Mouse (Mus musculus) ES-E14 (cell line): Measurements from ENCODE around the gene Hspb7. TPM values are rescaled to one million over a fixed set of nuclear protein-coding genes. Genes with fewer than 3 reads are reported as not detected.

Experiments used
- DNase-seq: peaks from one replicate; pipeline ENCODE4 v3.0.0-alpha.2; 2013; ENCODE audit warnings: low read depth, low spot score
- H3K27ac ChIP-seq: 2 replicates; pipeline ENCODE4 v1.5.1; 2012; ENCODE audit warnings: low read depth, mild to moderate bottlenecking, low read length, moderate library complexity, mixed read lengths; ENCODE audit not compliant: poor library complexity, insufficient read depth, severe bottlenecking
- H3K36me3 ChIP-seq: 2 replicates; pipeline ENCODE4 v1.6.1; 2012; ENCODE audit warnings: mild to moderate bottlenecking, low read length, moderate library complexity, mixed read lengths; ENCODE audit not compliant: control insufficient read depth, poor library complexity, insufficient read depth, severe bottlenecking
- H3K4me1 ChIP-seq, 2 experiments: fragments of 150-350 bp in 1 of 2; sonication (generic) in 1 of 2; 2 replicates each; pipeline ENCODE4 v1.6.1; 2012; ENCODE audit warnings: low read length in 2 of 2, mild to moderate bottlenecking in 1 of 2, mixed read lengths in 1 of 2; ENCODE audit not compliant: control insufficient read depth in 2 of 2, insufficient read depth in 2 of 2, poor library complexity in 1 of 2
- H3K4me3 ChIP-seq, 2 experiments: fragments of 150-350 bp in 1 of 2; sonication (generic) in 1 of 2; 2 replicates each; pipeline ENCODE4 v1.5.1; 2012; ENCODE audit warnings: low read length in 2 of 2, low read depth in 1 of 2, mild to moderate bottlenecking in 1 of 2, mixed read lengths in 1 of 2; ENCODE audit not compliant: insufficient read depth in 1 of 2, poor library complexity in 1 of 2, severe bottlenecking in 1 of 2
- H3K9ac ChIP-seq: 2 replicates; pipeline ENCODE4 v1.6.1; 2012; ENCODE audit warnings: low read depth, mild to moderate bottlenecking, low read length, mixed read lengths; ENCODE audit not compliant: poor library complexity, insufficient read depth, severe bottlenecking
- H3K9me3 ChIP-seq: fragments of 150-350 bp; sonication (generic); 2 replicates; pipeline ENCODE4 v1.6.1; 2012; ENCODE audit warnings: low read depth, mild to moderate bottlenecking, low read length; ENCODE audit not compliant: control insufficient read depth, insufficient read depth
- CHD2 ChIP-seq: IDR thresholded peaks from 2 replicates; pipeline ENCODE4 v1.6.1; 2014; ENCODE audit warnings: mild to moderate bottlenecking, low read depth, low read length, inconsistent platforms
- HCFC1 ChIP-seq: IDR thresholded peaks from 2 replicates; pipeline ENCODE4 v1.6.1; 2012; ENCODE audit warnings: low read length, inconsistent platforms, borderline replicate concordance; ENCODE audit not compliant: insufficient read depth
- MAFK ChIP-seq: IDR thresholded peaks from 2 replicates; pipeline ENCODE4 v1.6.1; 2014; ENCODE audit warnings: mild to moderate bottlenecking, low read depth, low read length, inconsistent platforms; ENCODE audit not compliant: insufficient read depth
- ZC3H11A ChIP-seq: IDR thresholded peaks from 2 replicates; pipeline ENCODE4 v1.6.1; 2012; ENCODE audit warnings: low read depth, mild to moderate bottlenecking, inconsistent platforms, low read length, borderline replicate concordance
- ZNF384 ChIP-seq: IDR thresholded peaks from 2 replicates; pipeline ENCODE4 v1.6.1; 2012; ENCODE audit warnings: low read depth, low read length, inconsistent platforms
- in situ Hi-C, 2 experiments: fragments of 600-800 bp; cut with MboI; formaldehyde crosslinking; loops; one replicate each; pipeline ENCODE4 v1.15.1; 2025; ENCODE audit warnings: low sequenced_read_pairs in 2 of 2, inconsistent platforms in 1 of 2; ENCODE audit not compliant: unreplicated experiment in 2 of 2
- total RNA-seq: library from RNA; depleted of rRNA; stranded (reverse); fragments of 300-350 nt; gene quantifications from 2 replicates; pipeline ENCODE4 v1.2.3, GENCODE M21; 2012

The Hspb7 gene
- total RNA-seq, 1 experiment = not detected

DNA sequence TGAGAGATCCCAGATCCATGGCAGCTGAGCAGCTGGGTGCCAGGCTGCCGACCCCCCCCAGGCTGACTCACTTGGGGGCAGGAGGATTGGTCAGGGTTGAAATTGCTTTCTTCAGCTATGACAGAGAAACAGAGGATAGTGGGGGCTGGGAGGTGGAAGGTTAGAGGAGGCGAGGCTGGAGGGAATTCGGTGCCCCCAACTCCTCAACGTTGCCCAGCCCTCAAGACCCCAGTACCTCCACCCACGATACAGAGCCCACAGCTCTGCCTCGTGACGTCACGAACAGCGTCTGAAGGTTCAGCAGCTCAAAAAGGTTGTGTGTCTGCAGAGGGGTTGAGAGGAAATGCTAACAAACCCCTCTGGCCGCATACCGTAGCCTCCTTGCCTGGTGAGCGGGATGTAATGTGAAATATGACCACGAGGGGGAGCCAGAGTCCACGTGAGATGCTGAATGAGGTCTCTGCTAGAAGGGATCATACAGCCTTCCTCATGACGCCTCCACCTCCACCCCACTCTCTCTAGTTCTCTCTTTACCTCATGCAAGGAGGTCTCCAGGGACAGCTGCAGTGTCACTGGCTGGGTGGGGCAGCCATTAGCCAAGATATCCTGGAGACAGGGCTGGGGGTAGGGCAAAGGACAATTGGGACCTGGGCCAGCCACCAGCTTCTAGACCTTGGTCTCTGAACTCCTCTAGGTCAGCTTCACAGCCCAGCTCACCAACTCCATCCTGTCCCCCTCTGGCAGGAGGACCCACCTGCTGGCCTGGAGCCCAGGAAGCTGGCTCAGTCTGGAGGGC is 15.9 kb upstream of the Hspb7 start:
- H3K9me3 ChIP-seq = no peaks in the 10 kb centered on the region
- no peak overlapping the region for H3K27ac ChIP-seq
- H3K9ac ChIP-seq = peak overlapping the region; percentile 15; the same call in 1 of the 2 replicates
- H3K4me3 ChIP-seq = no peak overlapping the region
- peak; percentile 62; the same call in 1 of the 2 replicates for TF ChIP-seq ZC3H11A
- TF ChIP-seq MAFK = no peak
- no peak for TF ChIP-seq ZNF384
- no peak for TF ChIP-seq HCFC1
- TF ChIP-seq CHD2 = no peak
- in situ Hi-C loops = loop anchor here in 1 of 2 experiments (5.0 kb wide), 2 partner anchors 73 to 188 kb away; no protein-coding TSS in a partner anchor
- H3K4me1 ChIP-seq = peaks cover 0 to 7% of the 10 kb centered on the region in 2 experiments; a peak in 1 of 4 replicates
- no peaks in the 10 kb centered on the region for H3K36me3 ChIP-seq
- DNase-seq = peak; percentile 73

DNA sequence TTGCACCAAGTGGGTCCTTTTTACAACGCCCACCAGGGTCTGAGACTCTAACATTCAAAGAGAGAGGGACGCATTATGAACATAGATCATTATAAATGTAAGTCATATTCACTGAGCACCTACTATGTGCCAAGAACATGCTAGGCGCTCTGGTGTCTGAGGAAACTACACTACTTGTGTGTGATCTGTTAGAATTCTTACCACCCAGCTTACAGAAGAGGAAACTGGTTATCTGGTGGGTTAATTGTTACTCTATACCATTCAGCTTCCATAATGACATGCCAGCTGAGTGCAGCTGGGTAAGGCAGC is 15.3 kb upstream of the Hspb7 start:
- Histone ChIP-seq H3K4me3 (no peak overlapping the region), H3K9ac (no peak overlapping the region), H3K9me3 (no peaks in the 10 kb centered on the region), H3K4me1 (peaks cover 0 to 4% of the 10 kb centered on the region in 2 experiments; a peak in 1 of 4 replicates), H3K27ac (no peak overlapping the region), H3K36me3 (no peaks in the 10 kb centered on the region)
- no peak for DNase-seq
- in situ Hi-C loops = loop anchor here in 1 of 2 experiments (5.0 kb wide), 1 partner anchor 187 kb away; no protein-coding TSS in a partner anchor
- TF ChIP-seq ZNF384 = no peak
- no peak for TF ChIP-seq HCFC1
- TF ChIP-seq ZC3H11A = no peak
- no peak for TF ChIP-seq MAFK
- TF ChIP-seq CHD2 = no peak

DNA sequence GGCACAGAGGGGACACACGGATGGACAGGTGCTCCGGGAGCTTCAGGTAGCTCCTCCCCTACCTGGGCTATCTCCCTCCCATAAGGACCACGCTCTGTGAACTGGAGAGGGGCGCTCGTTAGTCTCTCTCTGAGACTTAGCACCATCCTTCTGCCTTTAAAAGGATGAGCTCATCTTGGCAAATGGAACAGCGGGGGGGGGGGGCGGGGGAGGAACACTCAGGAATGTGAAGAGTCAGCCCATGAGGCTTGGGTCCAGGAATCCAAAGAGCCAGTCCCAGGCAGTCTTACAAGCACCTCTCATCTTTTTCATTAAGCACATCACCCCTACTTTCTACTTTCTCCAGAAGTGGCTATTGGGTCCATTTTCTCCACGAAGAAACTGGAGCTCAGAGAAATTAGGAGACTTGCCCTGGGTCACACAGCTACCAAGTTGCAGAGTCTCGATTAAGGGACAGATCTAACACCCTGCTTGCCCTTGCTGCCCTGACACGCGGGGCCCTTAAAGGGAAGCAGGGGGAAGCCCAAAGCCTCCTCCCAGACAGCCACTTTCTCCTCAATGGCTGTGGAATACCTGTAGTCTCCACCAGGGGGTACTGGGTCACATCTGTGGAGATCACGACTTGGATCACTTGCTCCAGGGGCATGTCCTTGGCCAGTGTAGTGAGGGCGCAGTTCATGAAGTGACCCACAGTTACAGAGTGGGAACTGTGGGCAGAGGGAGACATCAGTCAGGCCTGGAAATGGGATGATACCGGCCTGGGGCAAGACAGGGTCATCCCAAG is 13.9 kb upstream of the Hspb7 start:
- in situ Hi-C loops = loop anchor here in 1 of 2 experiments (5.0 kb wide), 1 partner anchor 186 kb away; no protein-coding TSS in a partner anchor
- Histone ChIP-seq H3K27ac (no peak overlapping the region), H3K9me3 (no peaks in the 10 kb centered on the region), H3K36me3 (no peaks in the 10 kb centered on the region), H3K4me3 (no peak overlapping the region), H3K4me1 (peaks cover 0 to 4% of the 10 kb centered on the region in 2 experiments; a peak in 1 of 4 replicates), H3K9ac (no peak overlapping the region)
- DNase-seq = no peak
- no peak for TF ChIP-seq ZNF384
- TF ChIP-seq HCFC1 = no peak
- no peak; the same call in 1 of the 2 replicates for TF ChIP-seq ZC3H11A
- no peak for TF ChIP-seq MAFK
- no peak for TF ChIP-seq CHD2

GRCm38 (mm10) chr4:141408577-141408976 is 12.0 kb upstream of the Hspb7 start:
- no peaks in the 10 kb centered on the region for H3K9me3 ChIP-seq
- no peak overlapping the region for H3K9ac ChIP-seq
- H3K4me3 ChIP-seq = no peak overlapping the region
- in situ Hi-C loops = loop anchor here in 1 of 2 experiments (5.0 kb wide), 1 partner anchor 184 kb away; no protein-coding TSS in a partner anchor
- no peak overlapping the region for H3K27ac ChIP-seq
- peaks cover 0 to 4% of the 10 kb centered on the region in 2 experiments; a peak in 1 of 4 replicates for H3K4me1 ChIP-seq
- no peak for DNase-seq
- TF ChIP-seq ZC3H11A (no peak), CHD2 (no peak), ZNF384 (no peak), MAFK (no peak)
- H3K36me3 ChIP-seq = no peaks in the 10 kb centered on the region
